Mouse (Mus musculus) frontal cortex, adult 2 months (tissue): ENCODE results near the gene Sstr5. TPM values are rescaled to one million over a fixed set of nuclear protein-coding genes. Genes with fewer than 3 reads are reported as not detected.

Experiments
- DNase-seq, 2 experiments: peaks; one replicate each; pipeline ENCODE4 v3.0.0; 2022; ENCODE audit warnings: low spot score in 1 of 2; ENCODE audit errors: extremely low spot score in 1 of 2
- polyA plus RNA-seq: library from polyadenylated mRNA; depleted of rRNA; stranded (reverse); fragments of >200 nt; gene quantifications from 2 replicates; pipeline ENCODE4 v1.2.3, GENCODE M21; 2012; rRNA removed

Sstr5 gene
- 0.08 and 0.11 TPM in 2 replicates for polyA plus RNA-seq

- DNase-seq = no peak
Observed at GRCm38 (mm10) chr17:25497013-25497412, at the start of gene Sstr5. TSS of gene Sstr5 (minus strand) at chr17:25497288.

DNA sequence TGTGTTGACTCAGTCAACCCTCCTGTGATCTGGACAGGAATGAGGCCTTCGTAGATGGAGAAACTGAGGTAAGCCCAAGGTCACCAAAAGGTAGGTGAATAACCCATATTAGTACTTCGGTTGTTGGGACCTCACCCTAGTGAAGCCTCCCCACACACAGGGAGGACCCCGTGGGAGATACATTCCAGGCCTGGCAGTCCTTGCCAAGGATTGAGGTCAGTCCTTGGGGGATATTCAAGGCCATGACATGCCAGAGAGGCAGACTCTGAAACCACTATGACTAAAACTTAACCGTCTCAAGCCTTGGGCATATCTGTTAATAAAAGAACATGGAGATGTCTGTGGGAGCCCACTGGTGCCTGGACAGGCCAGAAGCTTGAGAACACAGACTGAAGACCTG lies 44.7 kb upstream of the Sstr5 start:
- DNase-seq = no peak

- DNase-seq = no peak
Observed at GRCm38 (mm10) chr17:25540731-25541130, 43.6 kb upstream of the Sstr5 start.

DNA sequence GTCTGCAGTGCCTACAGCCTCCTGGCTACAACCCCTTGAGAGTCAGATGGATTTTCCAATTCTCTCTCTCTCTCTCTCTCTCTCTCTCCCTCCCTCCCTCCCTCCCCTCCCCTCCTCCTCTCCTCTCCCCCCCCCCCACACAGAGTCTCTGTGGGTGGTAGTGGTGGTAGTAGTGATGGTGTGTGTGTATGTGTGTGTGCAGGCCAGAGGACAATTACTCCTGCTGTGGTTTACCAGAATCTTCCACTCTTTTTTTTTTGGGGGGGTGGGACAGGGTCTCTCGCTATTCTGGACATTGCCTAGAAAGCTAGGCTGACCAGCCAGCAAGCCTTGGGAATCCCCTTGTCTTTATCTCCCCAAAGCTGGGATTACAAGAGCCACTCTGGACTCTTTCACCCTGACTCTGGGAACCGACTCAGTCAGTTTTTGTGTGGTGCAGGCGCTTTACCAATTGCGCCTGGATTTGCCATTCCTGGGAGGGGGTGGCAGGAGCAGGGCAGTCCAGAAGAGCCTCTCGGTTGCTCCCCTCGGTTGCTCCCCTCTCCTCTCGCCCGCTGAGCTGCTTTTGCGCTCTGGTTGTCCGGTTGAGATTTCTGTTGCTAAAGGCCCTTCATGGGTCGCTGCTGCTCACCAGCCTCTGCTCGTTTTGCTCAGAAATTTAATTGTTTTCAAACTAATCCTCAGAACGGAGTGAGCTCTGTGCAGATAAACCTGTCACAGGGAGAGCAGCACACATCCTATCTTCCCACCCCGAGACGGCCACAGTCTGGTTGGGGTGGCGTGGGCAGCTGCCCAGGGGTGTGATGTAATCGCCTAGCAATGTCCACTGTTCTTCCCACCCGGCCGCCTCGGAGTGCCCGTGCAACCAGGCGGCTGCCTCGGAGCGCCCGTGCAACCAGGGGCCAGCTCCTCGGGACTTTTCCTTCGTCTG lies 42.1 kb upstream of the Sstr5 start:
- peak in 1 of 2 experiments; percentile 41 for DNase-seq

GRCm38 (mm10) chr17:25530357-25531022 lies 33.4 kb upstream of the Sstr5 start:
- DNase-seq = no peak

GRCm38 (mm10) chr17:25522080-25522479 lies 25.0 kb upstream of the Sstr5 start:
- no peak for DNase-seq

DNA sequence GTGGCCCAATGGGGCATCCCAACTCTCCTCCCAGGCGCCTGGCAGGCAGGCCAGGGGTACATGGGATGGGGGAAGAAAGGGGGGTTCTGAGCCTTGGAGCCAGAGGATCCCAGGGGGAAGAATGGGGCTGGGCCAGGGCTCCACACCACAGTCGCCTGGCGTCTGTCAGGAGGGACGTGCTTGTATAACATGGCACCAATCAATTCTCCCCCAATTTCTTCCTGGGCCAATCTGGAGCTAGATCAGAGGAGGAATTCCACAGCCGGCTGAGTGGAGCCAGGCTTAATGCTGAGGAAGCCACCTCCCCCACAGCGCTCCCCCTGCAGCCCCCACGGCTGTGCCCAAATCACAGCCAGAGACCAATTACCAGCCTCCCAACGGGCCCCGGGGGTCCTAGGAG lies 23.4 kb upstream of the Sstr5 start:
- DNase-seq = no peak

DNA sequence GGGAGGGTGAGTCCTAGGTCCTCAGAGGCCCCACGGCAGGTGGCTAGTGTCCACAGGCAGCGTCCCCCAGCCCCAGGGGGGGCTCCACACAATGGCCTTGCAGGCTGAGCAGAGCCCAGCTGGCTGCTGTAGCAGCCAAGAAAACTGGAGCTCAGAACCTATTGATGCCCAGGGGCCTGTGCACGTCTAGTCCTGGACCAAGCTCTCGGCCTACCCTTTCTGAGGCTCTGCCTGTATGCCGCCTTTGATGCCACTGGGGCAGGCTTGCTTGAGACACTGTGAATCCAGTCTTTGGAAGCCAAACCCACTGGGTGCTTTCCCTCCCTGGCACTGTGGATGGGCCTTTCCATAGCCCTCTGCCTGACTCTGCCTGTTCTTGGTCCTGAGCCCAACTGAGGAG lies 22.4 kb upstream of the Sstr5 start:
- peak; percentile 14 to 17 for DNase-seq

GRCm38 (mm10) chr17:25518144-25518543 lies 21.1 kb upstream of the Sstr5 start:
- DNase-seq = peak; percentile 18 to 43

- DNase-seq = no peak
Observed at GRCm38 (mm10) chr17:25516315-25516714, 19.2 kb upstream of the Sstr5 start.

GRCm38 (mm10) chr17:25514055-25514454 lies 17.0 kb upstream of the Sstr5 start:
- DNase-seq = no peak

DNA sequence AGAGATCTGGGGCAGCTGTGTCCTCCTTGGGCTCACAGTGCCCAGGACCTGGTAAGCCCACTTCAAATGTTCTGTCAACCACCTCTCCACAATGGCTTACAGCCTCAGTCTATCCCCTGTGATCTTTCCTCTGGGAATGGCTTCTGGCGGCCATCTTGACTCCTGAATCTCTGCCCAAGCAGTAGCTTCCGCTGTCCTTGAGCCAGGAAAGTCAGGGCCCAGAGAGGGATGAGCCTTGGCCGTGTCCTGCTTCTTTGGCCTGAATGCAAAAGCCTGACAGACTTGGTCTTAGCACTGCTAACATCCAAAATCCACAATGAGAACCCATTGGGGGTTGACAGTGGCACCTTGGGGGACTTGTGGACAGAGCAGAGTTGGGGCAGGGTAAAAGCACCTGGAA lies 14.8 kb upstream of the Sstr5 start:
- no peak for DNase-seq

DNA sequence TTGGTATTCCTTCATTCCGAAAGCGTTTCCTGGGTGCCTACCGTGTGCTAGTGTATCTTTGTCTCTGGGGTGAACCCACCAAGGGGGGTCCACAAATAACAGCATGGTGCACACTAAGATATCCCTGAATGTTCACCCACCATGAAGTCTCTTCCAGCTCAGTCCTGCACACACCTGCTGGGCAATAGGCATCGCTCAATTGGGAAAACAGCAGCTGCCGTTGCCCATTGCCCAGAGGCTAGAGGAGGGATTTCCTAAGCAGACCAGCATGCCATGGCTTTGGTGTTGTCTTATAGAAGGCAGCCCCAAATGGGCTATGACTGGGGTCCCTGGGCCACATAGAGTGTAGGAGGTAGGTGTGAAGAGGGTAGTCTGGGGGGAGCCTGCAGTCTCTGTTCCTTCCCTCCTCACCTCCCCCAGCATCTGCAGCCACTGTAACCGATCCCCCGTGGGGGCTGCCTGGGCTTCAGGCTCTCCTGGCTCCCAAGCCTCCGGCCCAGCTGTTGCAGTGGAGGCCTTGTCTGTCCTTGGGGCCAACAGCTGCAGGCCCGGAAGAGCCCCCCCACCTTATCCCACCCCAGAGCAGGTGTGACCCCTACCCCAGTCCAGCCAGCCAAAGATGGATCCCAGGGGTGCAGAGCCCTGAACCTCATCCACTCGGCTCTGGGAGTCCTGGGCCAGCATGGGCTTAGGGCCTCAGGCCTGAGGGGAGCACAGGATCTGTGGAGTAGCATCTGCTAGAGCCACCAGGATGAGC lies 13.2 kb upstream of the Sstr5 start:
- DNase-seq = no peak

GRCm38 (mm10) chr17:25508860-25509577 lies 11.9 kb upstream of the Sstr5 start:
- peak; percentile 41 to 92 for DNase-seq

- DNase-seq = peak; percentile 17 to 84
Observed at GRCm38 (mm10) chr17:25507799-25508198, 10.7 kb upstream of the Sstr5 start.

DNA sequence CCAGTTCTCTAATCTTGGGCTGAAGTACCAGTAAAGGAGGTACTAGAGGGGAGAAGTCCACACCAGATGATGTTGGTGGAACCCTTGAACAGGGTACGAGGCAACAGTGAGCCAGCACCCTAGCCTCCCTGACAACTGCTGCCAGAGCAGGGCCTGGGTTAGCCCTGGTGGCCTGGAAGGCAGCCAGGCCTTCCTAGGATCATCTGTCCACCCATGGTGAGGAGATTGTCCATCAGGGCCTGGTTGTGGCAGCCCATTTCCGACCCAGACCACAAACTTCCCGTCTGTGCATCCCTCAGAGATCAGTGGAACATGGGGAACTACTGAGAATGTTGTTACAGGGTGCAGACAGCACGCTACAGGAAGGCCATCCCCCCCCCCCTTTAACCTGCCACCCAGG lies 5.5 kb upstream of the Sstr5 start:
- no peak for DNase-seq

DNA sequence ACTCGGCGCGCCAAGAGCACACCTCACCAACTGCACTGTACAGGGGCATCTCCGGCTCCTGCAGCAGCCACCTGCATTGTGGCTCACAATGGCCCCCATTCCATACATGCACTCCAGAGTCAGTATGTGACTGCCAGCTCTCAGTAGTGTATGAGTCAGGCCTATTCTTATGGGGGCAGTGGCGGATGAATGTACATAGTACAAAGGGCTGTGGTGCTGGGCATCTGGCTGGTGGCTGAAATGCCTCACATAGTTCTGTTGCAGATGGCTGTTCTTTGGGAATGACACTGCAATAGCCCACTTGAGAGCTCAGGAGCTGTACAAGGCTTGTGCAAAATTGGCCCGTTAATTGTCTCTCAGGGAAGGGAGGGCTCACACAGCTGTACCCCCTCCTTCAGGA lies 15.0 kb downstream of the Sstr5 start:
- no peak for DNase-seq

DNA sequence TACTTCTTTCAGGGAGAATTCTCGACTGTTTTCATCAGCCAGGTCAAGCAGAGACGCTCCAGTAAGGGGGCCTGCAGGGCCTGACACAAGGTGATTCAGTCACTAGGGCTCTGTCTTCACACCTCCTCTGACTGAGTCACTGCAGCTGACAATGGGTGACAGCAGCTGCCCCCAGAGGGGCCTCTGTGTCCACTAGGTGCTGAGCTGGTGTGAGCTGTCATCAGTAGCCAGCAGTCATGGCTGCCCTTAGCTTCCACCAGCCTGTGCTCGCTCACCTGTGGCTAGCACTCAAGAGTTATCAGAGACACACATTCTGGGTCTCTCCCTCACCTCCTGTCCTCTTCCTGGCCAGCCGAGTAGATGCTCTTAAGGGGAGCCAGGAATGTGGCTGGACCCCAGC lies 16.3 kb downstream of the Sstr5 start:
- DNase-seq = no peak

DNA sequence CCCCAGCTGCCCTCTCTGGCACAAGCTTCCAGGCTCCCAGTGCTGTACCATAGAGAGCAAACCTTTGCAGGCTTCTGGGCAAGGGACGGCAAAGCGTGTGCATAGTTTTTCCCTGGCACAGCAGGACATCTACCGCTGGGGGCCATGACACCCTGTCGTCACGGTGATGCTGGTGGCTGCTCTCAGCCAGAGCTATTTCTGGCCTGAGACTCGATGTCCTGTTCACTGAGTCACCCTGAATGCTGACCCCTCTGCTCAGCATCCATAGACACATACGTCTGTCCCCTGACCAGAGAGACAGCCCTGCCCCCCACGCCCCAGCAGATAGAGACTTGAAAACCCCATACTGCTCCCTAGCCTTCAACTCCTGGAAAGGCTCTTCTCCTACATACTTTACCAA lies 16.9 kb downstream of the Sstr5 start:
- no peak for DNase-seq

- DNase-seq = peak in 1 of 2 experiments; percentile 86
Observed at GRCm38 (mm10) chr17:25475946-25476744, 20.9 kb downstream of the Sstr5 start.
